Comparison of ENCODE assay signal across 27 mouse cellular contexts in the genomic region with DNA sequence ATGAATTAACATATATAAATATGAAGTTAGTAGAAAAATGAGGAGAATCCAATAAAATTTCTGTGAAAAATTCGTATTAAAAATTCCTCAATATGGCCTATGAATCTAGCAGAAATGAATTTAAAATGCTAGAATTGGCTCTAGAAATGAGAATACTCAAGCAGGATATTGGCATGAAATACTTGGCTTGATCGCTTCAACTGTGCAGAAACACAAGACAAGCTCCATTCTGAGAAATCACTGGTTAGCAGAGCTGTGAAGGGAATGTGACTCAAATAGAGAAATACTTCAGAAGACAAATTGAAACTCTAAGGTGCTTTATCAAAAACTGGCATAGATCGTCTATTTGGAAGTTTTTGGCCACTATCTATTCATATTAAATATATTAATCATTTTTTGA.
"Had no signal": no experiment of that assay in that cellular context is flagged by ENCODE, and none has a peak within 500 bp of the region (broad histone marks: within the 10 kb centered on the region; RNA-seq: fewer than 3 reads in every experiment).

No protein-coding gene starts in this region.

- DNase-seq: gastrocnemius, postnatal 14 days; gastrocnemius, postnatal 36 days; heart, adult 11 months; heart, adult 2 months; heart, postnatal 14 days; heart, postnatal 36 days; kidney, adult 11 months; kidney, adult 2 months; kidney, adult 9 months; kidney, postnatal 14 days; kidney, postnatal 36 days; layer of hippocampus, adult 9-11 months; layer of hippocampus, postnatal 36 days; liver; liver, embryonic 13.5 days had no signal

- H3K4me2 ChIP-seq: heart, embryonic 11.5 days; heart, embryonic 13.5 days; heart, embryonic 15.5 days; hindbrain, embryonic 13.5 days; hindbrain, embryonic 15.5 days; kidney, embryonic 15.5 days; limb, embryonic 12.5 days; liver, embryonic 11.5 days; liver, embryonic 13.5 days; liver, embryonic 15.5 days had no signal

- H3K4me1 ChIP-seq: heart, embryonic 13.5 days; heart, embryonic 15.5 days; hindbrain, embryonic 13.5 days; hindbrain, embryonic 15.5 days; kidney, embryonic 15.5 days; limb, embryonic 10.5 days; limb, embryonic 12.5 days; liver, embryonic 13.5 days; liver, embryonic 15.5 days had no signal

- H3K4me3 ChIP-seq: heart, adult 2 months; heart, embryonic 13.5 days; heart, embryonic 15.5 days; hindbrain, embryonic 13.5 days; hindbrain, embryonic 15.5 days; kidney, embryonic 15.5 days; limb, embryonic 10.5 days; limb, embryonic 12.5 days; liver, embryonic 13.5 days; liver, embryonic 15.5 days had no signal

- ATAC-seq: intestine, embryonic 16.5 days had no signal

- H3K27ac ChIP-seq: heart, adult 2 months; heart, embryonic 13.5 days; heart, embryonic 15.5 days; hindbrain, embryonic 13.5 days; hindbrain, embryonic 15.5 days; kidney, embryonic 15.5 days; kidney, postnatal 0 days; limb, embryonic 10.5 days; limb, embryonic 12.5 days; liver, embryonic 13.5 days; liver, embryonic 15.5 days had no signal

- H3K27me3 ChIP-seq: heart, embryonic 13.5 days; heart, embryonic 15.5 days; hindbrain, embryonic 13.5 days; hindbrain, embryonic 15.5 days; kidney, embryonic 15.5 days; limb, embryonic 12.5 days; liver, embryonic 13.5 days; liver, embryonic 15.5 days had no signal

- H3K9ac ChIP-seq: heart, embryonic 13.5 days; heart, embryonic 15.5 days; hindbrain, embryonic 13.5 days; hindbrain, embryonic 15.5 days; kidney, embryonic 15.5 days; limb, embryonic 12.5 days; liver, embryonic 13.5 days; liver, embryonic 15.5 days had no signal

- H3K9me3 ChIP-seq: heart, embryonic 13.5 days; heart, embryonic 15.5 days; hindbrain, embryonic 13.5 days; kidney, embryonic 15.5 days; limb, embryonic 10.5 days; limb, embryonic 12.5 days; liver, embryonic 13.5 days; liver, embryonic 15.5 days had no signal

- H3K36me3 ChIP-seq: heart, embryonic 13.5 days; heart, embryonic 15.5 days; hindbrain, embryonic 13.5 days; hindbrain, embryonic 15.5 days; kidney, embryonic 15.5 days; limb, embryonic 10.5 days; limb, embryonic 12.5 days; liver, embryonic 13.5 days; liver, embryonic 15.5 days had no signal
